Mouse (Mus musculus): ENCODE data around the gene Arhgef38.

The Arhgef38 gene

GRCm38 (mm10) chr3:133163913-133164406 is 70.8 kb downstream of the Arhgef38 start:
- no peak for DNase-seq (ENCODE audit: low spot score)

GRCm38 (mm10) chr3:133163174-133163573 is 71.6 kb downstream of the Arhgef38 start:
- DNase-seq (ENCODE audit: low spot score): no peak

- DNase-seq (ENCODE audit: low spot score): no peak
Observed at GRCm38 (mm10) chr3:133161407-133161806, 73.3 kb downstream of the Arhgef38 start.

- no peak for DNase-seq (ENCODE audit: low spot score)
Observed at GRCm38 (mm10) chr3:133158260-133158659, 76.5 kb downstream of the Arhgef38 start.

GRCm38 (mm10) chr3:133154683-133155082 is 80.1 kb downstream of the Arhgef38 start:
- DNase-seq (ENCODE audit: low spot score): no peak

- DNase-seq (ENCODE audit: low spot score): no peak
Observed at GRCm38 (mm10) chr3:133153629-133154028, 81.1 kb downstream of the Arhgef38 start.

GRCm38 (mm10) chr3:133152831-133153230 is 81.9 kb downstream of the Arhgef38 start:
- no peak for DNase-seq (ENCODE audit: low spot score)

GRCm38 (mm10) chr3:133151629-133152028 is 83.1 kb downstream of the Arhgef38 start:
- no peak for DNase-seq (ENCODE audit: low spot score)

- no peak for DNase-seq (ENCODE audit: low spot score)
Observed at GRCm38 (mm10) chr3:133144511-133145147, 90.1 kb downstream of the Arhgef38 start.

- no peak for DNase-seq (ENCODE audit: low spot score)
Observed at GRCm38 (mm10) chr3:133141877-133142276, 92.9 kb downstream of the Arhgef38 start.

GRCm38 (mm10) chr3:133132611-133133010 is 102.1 kb downstream of the Arhgef38 start:
- DNase-seq (ENCODE audit: low spot score): no peak

GRCm38 (mm10) chr3:133131372-133131771 is 103.4 kb downstream of the Arhgef38 start:
- no peak for DNase-seq (ENCODE audit: low spot score)

GRCm38 (mm10) chr3:133113281-133113680 is 121.5 kb downstream of the Arhgef38 start:
- DNase-seq (ENCODE audit: low spot score): no peak

GRCm38 (mm10) chr3:133111741-133112140 is 123.0 kb downstream of the Arhgef38 start:
- no peak for DNase-seq (ENCODE audit: low spot score)

- no peak for DNase-seq (ENCODE audit: low spot score)
Observed at GRCm38 (mm10) chr3:133109844-133110243, 124.9 kb downstream of the Arhgef38 start.

- DNase-seq (ENCODE audit: low spot score): no peak
Observed at GRCm38 (mm10) chr3:133108731-133109130, 126.0 kb downstream of the Arhgef38 start.

- DNase-seq (ENCODE audit: low spot score): no peak
Observed at GRCm38 (mm10) chr3:133104436-133104835, 130.3 kb downstream of the Arhgef38 start.

- no peak for DNase-seq (ENCODE audit: low spot score)
Observed at GRCm38 (mm10) chr3:133103768-133104167, 131.0 kb downstream of the Arhgef38 start.

- no peak for DNase-seq (ENCODE audit: low spot score)
Observed at GRCm38 (mm10) chr3:133098909-133099308, 135.8 kb downstream of the Arhgef38 start.

GRCm38 (mm10) chr3:133098336-133098735 is 136.4 kb downstream of the Arhgef38 start:
- DNase-seq (ENCODE audit: low spot score): no peak

GRCm38 (mm10) chr3:133097936-133098335 is 136.8 kb downstream of the Arhgef38 start:
- no peak for DNase-seq (ENCODE audit: low spot score)

- DNase-seq (ENCODE audit: low spot score): no peak
Observed at GRCm38 (mm10) chr3:133094305-133094704, 140.4 kb downstream of the Arhgef38 start.

GRCm38 (mm10) chr3:133092936-133093335 is 141.8 kb downstream of the Arhgef38 start:
- DNase-seq (ENCODE audit: low spot score): no peak

GRCm38 (mm10) chr3:133092274-133092853 is 142.4 kb downstream of the Arhgef38 start:
- no peak for DNase-seq (ENCODE audit: low spot score)
